Mouse (Mus musculus): ENCODE data around the gene Blcap. TPM values are rescaled to one million over a fixed set of nuclear protein-coding genes. Genes with fewer than 3 reads are reported as not detected.

Gene Blcap
- polyA plus RNA-seq, 1 experiment: 231 TPM

GRCm38 (mm10) chr2:157540073-157540952, 30.8 kb downstream of the Blcap start:
- peak; percentile 87 for DNase-seq (ENCODE audit: low read depth)
- TF ChIP-seq POLR2A (IDR thresholded peaks at IDR 0.05; ENCODE audit: borderline replicate concordance, extremely low read depth, insufficient read depth, insufficient read length, poor library complexity, severe bottlenecking) (no peak), CTCF (IDR thresholded peaks at IDR 0.05; ENCODE audit: borderline replicate concordance, extremely low read depth, insufficient read depth, insufficient read length) (no peak)

GRCm38 (mm10) chr2:157537118-157537517, 34.0 kb downstream of the Blcap start:
- peak; percentile 91 for DNase-seq (ENCODE audit: low read depth)
- no peak for TF ChIP-seq POLR2A (IDR thresholded peaks at IDR 0.05; ENCODE audit: borderline replicate concordance, extremely low read depth, insufficient read depth, insufficient read length, poor library complexity, severe bottlenecking)
- TF ChIP-seq CTCF (IDR thresholded peaks at IDR 0.05; ENCODE audit: borderline replicate concordance, extremely low read depth, insufficient read depth, insufficient read length): no peak

GRCm38 (mm10) chr2:157536476-157537081, 34.5 kb downstream of the Blcap start:
- DNase-seq (ENCODE audit: low read depth): no peak

GRCm38 (mm10) chr2:157534163-157534562, 36.9 kb downstream of the Blcap start:
- TF ChIP-seq CTCF (IDR thresholded peaks at IDR 0.05; ENCODE audit: borderline replicate concordance, extremely low read depth, insufficient read depth, insufficient read length) (no peak), POLR2A (IDR thresholded peaks at IDR 0.05; ENCODE audit: borderline replicate concordance, extremely low read depth, insufficient read depth, insufficient read length, poor library complexity, severe bottlenecking) (no peak)
- no peak for DNase-seq (ENCODE audit: low read depth)

More at GRCm38 (mm10) chr2:157536476-157537081, 34.5 kb downstream of the Blcap start:
- TF ChIP-seq CTCF (IDR thresholded peaks at IDR 0.05; ENCODE audit: borderline replicate concordance, extremely low read depth, insufficient read depth, insufficient read length) (no peak), POLR2A (IDR thresholded peaks at IDR 0.05; ENCODE audit: borderline replicate concordance, extremely low read depth, insufficient read depth, insufficient read length, poor library complexity, severe bottlenecking) (no peak)

- no peak for TF ChIP-seq POLR2A (IDR thresholded peaks at IDR 0.05; ENCODE audit: borderline replicate concordance, extremely low read depth, insufficient read depth, insufficient read length, poor library complexity, severe bottlenecking)
- no peak for TF ChIP-seq CTCF (IDR thresholded peaks at IDR 0.05; ENCODE audit: borderline replicate concordance, extremely low read depth, insufficient read depth, insufficient read length)
- peak; percentile 73 for DNase-seq (ENCODE audit: low read depth)
Observed at GRCm38 (mm10) chr2:157531681-157532426, 39.2 kb downstream of the Blcap start.

- peak; percentile 82 for DNase-seq (ENCODE audit: low read depth)
- TF ChIP-seq POLR2A (IDR thresholded peaks at IDR 0.05; ENCODE audit: borderline replicate concordance, extremely low read depth, insufficient read depth, insufficient read length, poor library complexity, severe bottlenecking) (no peak), CTCF (IDR thresholded peaks at IDR 0.05; ENCODE audit: borderline replicate concordance, extremely low read depth, insufficient read depth, insufficient read length) (no peak)
Observed at GRCm38 (mm10) chr2:157530056-157530955, 40.8 kb downstream of the Blcap start.

- DNase-seq (ENCODE audit: low read depth): peak; percentile 52
Observed at GRCm38 (mm10) chr2:157522556-157522955, 48.5 kb downstream of the Blcap start.

GRCm38 (mm10) chr2:157520496-157520895, 50.6 kb downstream of the Blcap start:
- peak; percentile 92 for DNase-seq (ENCODE audit: low read depth)
- TF ChIP-seq POLR2A (IDR thresholded peaks at IDR 0.05; ENCODE audit: borderline replicate concordance, extremely low read depth, insufficient read depth, insufficient read length, poor library complexity, severe bottlenecking): no peak
- TF ChIP-seq CTCF (IDR thresholded peaks at IDR 0.05; ENCODE audit: borderline replicate concordance, extremely low read depth, insufficient read depth, insufficient read length): no peak

More at GRCm38 (mm10) chr2:157522556-157522955, 48.5 kb downstream of the Blcap start:
- no peak for TF ChIP-seq CTCF (IDR thresholded peaks at IDR 0.05; ENCODE audit: borderline replicate concordance, extremely low read depth, insufficient read depth, insufficient read length)
- TF ChIP-seq POLR2A (IDR thresholded peaks at IDR 0.05; ENCODE audit: borderline replicate concordance, extremely low read depth, insufficient read depth, insufficient read length, poor library complexity, severe bottlenecking): no peak

GRCm38 (mm10) chr2:157519452-157519851, 51.6 kb downstream of the Blcap start:
- no peak for DNase-seq (ENCODE audit: low read depth)

GRCm38 (mm10) chr2:157518451-157518850, 52.6 kb downstream of the Blcap start:
- TF ChIP-seq POLR2A (IDR thresholded peaks at IDR 0.05; ENCODE audit: borderline replicate concordance, extremely low read depth, insufficient read depth, insufficient read length, poor library complexity, severe bottlenecking) (no peak), CTCF (IDR thresholded peaks at IDR 0.05; ENCODE audit: borderline replicate concordance, extremely low read depth, insufficient read depth, insufficient read length) (no peak)
- peak; percentile 63 for DNase-seq (ENCODE audit: low read depth)

More at GRCm38 (mm10) chr2:157519452-157519851, 51.6 kb downstream of the Blcap start:
- TF ChIP-seq CTCF (IDR thresholded peaks at IDR 0.05; ENCODE audit: borderline replicate concordance, extremely low read depth, insufficient read depth, insufficient read length) (no peak), POLR2A (IDR thresholded peaks at IDR 0.05; ENCODE audit: borderline replicate concordance, extremely low read depth, insufficient read depth, insufficient read length, poor library complexity, severe bottlenecking) (no peak)
